Mouse (Mus musculus): ENCODE measurements around the gene Cyp4f39.

DNA sequence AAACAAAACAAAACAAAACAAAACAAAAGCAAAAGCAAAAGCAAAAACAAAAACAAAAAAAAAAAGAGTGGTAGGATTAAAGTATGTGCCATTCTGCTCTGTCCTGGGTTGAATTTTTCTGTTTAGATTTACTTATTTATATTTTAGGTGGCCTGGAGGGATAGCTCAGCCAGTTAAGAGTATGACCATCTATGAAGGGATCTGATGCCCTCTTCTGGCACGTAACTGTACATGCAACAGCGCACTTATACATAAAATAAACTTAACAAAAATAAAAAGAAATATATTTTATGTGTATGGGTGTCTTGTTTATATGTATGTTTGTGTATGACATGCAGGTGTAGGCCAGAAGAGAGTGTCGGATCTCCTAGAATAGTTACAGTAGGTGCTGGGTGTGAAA, 20.6 kb upstream of the Cyp4f39 start:
- TF ChIP-seq POLR2A (IDR thresholded peaks at IDR 0.05; ENCODE audit: insufficient read depth, low read length) (no peak), CTCF (IDR thresholded peaks at IDR 0.05; ENCODE audit: low read depth, low read length) (no peak)
